Mouse (Mus musculus): ENCODE measurements around the gene Wnk2.
"Not testable (repeated sequence)": the region's sequence is repeated elsewhere in the genome, so short reads cannot be mapped to it uniquely, and the experiment has no call there.

Wnk2 gene

DNA sequence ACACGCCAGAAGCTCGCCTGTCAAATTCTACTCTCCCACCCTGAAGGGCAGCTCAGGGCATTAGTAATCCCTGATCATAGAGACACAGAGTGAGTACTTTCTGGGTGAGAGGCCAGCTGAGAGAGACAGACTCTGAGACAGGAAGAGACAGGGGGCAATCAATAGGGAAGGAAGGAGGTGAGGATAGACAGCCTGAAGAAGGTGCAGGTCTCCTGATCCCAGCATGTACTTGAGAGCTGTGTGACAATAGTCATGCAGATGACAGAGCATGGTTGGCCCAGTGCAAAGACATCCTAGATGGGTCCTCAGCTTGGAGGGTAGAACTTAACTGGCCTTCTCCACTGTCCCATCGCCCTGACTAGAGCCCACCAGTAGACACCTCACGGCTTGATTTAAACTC lies 91.5 kb downstream of the Wnk2 start:
- ATAC-seq (ENCODE audit: insufficient number of reproducible peaks, low FRiP score, low TSS enrichment) = no peak

DNA sequence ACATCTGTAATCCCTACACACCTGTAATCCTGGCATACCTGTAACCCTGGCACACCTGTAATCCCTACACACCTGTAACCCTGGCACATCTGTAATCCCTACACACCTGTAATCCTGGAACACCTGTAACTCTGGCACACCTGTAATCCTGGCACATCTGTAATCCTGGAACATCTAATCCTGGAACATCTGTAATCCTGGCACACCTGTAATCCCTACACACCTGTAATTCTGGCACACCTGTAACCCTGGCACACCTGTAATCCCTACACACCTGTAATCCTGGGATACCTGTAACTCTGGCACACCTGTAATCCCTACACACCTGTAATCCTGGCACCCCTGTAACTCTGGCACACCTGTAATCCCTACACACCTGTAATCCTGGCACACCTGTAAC lies 93.1 kb downstream of the Wnk2 start:
- not testable (repeated sequence) for ATAC-seq (ENCODE audit: insufficient number of reproducible peaks, low FRiP score, low TSS enrichment)

DNA sequence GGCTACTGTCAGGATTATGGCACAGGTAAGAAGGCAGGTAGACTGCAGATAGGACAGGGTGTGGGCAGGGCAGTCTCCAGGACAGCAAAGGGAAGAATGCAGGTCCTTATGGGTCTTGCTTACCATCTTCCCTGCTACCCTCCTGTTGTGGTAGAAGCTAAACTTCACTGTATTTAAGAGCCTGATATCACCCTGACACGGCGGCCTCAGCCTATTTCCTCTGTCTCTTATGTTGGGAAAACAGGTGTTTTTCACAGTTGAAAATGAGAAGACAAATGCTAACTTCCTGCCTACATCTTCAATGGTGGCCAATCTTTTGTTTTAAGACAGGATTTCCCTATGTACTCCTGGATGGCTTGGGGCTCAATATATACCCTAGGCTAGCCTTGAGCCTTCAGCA lies 94.5 kb downstream of the Wnk2 start:
- ATAC-seq (ENCODE audit: insufficient number of reproducible peaks, low FRiP score, low TSS enrichment) = no peak

DNA sequence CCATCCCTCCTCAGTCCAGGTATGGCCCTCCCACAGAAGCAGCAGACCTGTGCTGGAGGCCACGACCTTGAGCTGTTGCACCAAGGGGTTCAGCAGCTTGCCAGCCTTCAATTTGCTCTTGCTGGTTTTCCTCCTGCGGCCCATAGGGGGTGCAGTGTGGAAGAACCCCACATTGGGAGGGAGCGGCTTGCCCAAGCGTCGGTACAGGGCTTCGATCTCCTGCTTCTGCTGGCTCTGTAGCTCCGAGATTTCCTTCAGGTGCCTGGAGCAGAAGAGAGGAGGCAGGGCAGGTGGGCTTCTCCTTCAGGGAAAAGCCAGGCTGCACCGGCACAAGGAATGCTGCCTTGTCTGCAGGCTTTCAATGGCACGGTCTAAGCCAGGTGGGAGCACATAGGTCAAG lies 95.3 kb downstream of the Wnk2 start:
- no peak for ATAC-seq (ENCODE audit: insufficient number of reproducible peaks, low FRiP score, low TSS enrichment)

DNA sequence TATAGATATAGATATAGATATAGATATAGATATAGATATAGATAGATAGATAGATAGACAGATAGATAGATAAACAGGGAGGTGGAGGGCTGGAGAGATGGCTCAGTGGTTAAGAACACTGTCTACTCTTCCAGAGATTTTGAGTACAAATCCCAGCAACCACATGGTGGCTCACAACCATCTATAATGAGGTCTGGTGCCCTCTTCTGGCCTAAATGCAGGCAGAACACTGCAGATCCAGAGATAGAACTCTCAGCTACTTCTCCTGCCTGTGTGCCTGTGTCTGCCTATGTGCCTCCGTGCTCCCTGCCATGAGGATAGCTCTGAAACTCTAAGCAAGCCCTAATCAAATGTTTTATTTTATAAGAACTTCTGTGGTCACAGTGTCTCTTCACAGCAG lies 100.4 kb downstream of the Wnk2 start:
- no peak for ATAC-seq (ENCODE audit: insufficient number of reproducible peaks, low FRiP score, low TSS enrichment)

DNA sequence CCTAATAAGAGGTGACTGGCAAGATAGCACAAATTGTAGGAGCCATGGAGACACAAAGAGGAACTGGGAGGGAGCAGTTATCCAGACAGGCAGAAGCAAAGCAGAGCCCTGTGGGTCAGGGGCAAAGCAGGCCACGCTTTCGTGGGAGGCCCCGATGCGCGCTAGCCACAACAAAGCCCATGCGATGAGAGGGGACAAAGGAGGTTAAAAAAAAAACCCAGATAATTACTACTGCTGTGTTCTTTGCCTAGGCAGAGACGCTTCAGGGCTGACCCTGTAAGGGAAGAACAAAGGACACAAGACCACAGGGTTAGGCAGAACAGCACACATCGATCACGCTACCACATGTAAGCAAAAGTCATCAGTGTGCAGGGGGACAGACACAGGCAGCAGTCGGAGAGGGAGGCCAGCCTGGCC lies 103.7 kb downstream of the Wnk2 start:
- ATAC-seq (ENCODE audit: insufficient number of reproducible peaks, low FRiP score, low TSS enrichment) = no peak

DNA sequence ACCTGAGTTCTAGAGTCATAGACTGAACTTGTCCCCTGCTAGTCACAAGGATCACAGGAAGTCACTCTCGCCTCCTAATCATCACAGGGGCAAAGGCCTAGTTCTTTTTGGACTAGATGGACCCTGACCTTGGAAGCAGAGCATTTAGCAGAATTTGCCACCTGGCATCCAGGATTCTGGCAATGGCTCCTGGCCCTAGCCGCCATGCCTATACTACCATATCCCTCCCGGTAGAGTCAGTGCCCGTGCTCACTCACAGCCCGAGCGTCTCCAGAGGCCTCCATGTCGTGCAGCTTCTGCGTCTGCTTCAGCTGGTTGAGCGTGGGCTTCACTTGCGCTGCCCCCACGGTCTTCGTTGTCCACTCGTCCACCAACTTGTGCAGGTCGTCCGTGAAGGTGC lies 105.4 kb downstream of the Wnk2 start:
- ATAC-seq (ENCODE audit: insufficient number of reproducible peaks, low FRiP score, low TSS enrichment) = no peak

DNA sequence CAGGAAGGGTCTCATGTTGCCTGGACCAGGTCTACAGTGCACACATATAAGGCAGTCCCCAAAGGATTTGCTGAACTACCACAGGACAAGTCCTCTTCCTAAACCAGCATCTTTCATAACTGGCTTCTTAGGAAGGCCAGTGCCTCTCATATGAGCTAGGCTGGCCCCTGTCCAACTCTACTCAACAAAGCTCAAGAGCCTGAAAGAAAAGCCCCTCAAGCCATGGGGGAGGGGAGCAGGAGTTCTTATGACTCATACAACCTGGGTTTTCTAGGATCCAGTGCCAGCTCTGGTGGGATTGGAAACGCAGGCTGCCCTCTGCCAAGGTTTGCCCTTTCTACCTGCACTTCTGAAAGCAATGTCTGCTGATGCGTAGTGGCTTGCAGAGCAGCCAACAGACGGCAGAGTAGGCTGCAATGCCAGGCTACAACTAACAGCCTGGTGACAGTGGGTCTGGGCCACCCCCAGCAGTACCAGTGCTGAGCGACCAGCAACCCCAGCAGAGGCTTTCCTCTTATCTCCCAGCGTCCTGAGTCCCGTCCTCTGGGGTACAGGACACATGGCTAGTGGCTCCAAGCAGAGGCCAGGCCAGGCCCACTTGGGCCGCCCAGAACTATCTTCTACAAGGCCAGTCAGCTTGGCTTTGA lies 110.8 kb downstream of the Wnk2 start:
- no peak for ATAC-seq (ENCODE audit: insufficient number of reproducible peaks, low FRiP score, low TSS enrichment)

DNA sequence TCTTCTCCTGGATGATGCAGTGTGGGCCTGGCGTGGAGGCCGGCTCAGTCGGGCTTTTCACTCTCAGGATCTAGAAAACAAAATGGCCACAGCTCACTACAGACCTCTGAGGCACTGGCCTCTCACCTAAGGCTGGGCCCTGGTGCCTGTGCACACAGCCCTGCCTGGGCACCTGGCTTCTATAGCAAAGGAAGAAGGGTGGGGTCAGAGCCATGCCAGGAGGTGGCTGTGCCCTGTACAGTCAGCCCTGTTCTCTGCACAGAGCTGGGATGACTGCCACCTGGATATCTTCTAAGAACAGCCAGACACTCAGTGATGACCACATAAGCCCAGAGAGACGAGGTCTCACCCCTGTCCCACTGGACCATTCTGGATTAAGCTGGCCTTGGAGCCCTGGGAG lies 111.4 kb downstream of the Wnk2 start:
- no peak for ATAC-seq (ENCODE audit: insufficient number of reproducible peaks, low FRiP score, low TSS enrichment)

DNA sequence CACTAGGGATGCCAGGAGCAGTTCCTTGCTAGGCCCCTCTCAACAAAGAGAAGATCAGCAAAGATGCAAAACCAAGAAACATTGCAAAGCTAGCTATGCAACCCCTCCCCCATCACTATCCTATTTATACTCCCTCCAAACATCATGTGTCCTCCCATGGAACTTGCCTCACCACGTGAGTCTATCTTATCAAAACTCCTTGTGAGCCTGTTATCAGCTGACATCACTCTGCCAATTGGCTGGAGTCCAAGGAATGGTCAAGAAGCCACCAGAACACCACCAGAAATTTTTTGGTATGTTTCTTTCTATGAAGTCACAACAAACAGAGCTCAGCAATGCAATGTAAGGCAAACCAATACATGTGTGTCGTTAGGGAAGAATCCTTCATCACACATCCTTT lies 116.8 kb downstream of the Wnk2 start:
- no peak for ATAC-seq (ENCODE audit: insufficient number of reproducible peaks, low FRiP score, low TSS enrichment)

DNA sequence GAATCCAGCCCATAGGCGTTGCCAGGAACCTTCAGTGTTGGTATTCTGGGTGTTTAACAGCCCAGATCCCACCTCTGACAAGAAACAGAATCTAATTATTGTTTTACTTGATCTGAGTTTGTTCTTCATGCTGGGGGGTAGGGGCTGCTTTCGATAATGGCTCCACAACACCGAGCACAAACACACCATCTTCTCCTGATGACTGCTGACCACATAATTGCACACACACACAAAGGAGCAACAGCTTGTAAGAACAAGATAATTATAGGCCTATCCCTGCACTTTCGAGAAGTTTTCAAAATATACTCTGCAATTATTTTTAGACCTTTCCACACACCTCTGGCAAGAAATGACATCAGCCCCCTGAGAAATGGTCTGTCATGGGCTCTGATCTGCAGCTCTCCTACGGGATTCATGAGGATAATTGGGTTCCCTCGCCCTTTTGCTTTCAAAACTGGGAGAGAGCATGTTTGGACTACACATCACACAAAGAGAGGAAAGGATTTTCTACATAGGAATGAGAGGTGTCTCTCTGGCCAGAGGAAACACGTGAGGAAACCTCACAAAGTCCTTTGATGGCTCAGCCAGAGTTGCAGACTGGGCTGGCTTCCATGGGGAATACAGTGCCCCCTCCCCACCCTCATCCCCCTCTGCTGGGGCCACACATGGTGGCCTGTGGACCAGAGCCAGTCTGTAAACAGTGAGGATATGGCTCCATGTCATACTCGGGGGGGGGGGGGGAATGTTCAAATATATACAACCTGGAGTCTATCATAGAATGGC lies 118.9 kb downstream of the Wnk2 start:
- no peak for ATAC-seq (ENCODE audit: insufficient number of reproducible peaks, low FRiP score, low TSS enrichment)

DNA sequence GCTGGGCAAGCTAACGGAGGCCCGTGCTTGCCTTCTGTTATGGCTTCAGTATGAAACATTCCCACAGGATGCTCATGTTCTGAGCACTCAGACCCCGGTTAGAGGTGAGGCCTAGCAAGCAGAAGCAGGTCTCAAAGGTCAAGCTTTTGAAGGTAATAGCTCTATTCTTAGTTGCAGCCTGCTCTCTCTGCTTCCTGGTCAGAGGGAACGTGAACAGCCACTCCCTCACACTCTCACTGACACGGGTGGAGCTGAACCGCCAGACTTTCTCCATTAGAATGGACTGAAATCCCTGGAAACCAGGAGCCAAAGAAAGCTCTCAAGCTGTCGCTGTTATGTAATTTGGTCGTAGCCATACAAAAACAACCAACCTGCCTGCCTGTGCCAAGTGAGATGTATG lies 120.8 kb downstream of the Wnk2 start:
- ATAC-seq (ENCODE audit: insufficient number of reproducible peaks, low FRiP score, low TSS enrichment) = no peak

DNA sequence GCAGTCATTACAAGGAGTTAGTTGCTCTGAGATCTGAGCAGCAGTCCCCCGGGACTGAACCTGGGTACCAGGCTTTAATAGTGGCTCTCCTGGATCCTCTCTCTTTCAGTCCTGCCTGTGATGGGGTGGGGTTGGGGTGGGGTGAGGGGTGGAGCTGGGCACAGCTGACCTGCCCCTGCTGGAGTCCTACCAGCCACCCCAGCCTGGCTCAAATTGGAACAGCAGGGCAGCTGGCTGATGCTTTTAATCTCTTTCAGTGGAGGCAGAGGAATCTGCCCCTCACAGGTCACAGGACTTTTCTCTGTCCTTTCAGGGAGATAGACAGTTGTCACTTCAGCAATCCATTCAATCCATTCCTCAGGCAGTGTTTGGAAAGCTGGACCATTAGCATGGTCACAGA lies 122.3 kb downstream of the Wnk2 start:
- ATAC-seq (ENCODE audit: insufficient number of reproducible peaks, low FRiP score, low TSS enrichment) = no peak

DNA sequence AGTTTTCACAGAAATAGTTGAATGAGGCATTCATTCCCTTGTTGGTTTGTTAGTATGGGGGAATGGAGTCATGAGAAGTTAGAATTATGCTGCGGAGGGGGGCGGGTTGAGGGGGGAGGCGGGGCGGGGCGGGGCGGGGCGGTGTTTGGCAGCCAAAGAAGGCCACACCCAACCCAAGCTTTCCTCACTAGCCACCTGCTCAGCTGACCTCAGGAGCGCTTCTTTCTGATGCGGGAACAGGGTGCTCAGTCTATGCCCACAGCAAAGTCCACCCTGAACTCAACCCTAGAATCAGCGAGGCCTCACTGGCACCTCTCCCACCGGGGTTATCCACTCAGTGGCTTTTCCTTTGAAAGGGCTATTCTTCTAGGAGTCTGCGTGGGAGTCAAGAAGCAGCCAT lies 123.1 kb downstream of the Wnk2 start:
- ATAC-seq (ENCODE audit: insufficient number of reproducible peaks, low FRiP score, low TSS enrichment) = no peak

DNA sequence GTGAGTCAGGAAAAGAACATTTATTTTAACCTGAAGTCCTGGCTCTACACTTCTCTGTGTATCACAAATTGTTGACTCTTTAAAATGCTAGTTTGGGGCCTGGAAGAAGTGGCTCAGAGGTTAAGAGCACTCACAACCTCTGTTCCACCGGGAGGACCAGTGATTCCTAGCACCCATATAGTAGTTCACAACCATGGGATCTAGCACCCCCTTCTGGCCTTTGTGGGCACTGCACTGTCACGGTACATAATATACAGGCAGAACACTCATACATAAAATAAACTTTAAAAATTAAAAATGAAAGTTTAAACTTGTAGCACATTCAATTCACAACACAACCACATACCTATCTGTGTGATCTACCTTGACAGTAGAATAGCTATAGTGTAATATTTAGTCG lies 126.1 kb downstream of the Wnk2 start:
- ATAC-seq (ENCODE audit: insufficient number of reproducible peaks, low FRiP score, low TSS enrichment) = no peak

DNA sequence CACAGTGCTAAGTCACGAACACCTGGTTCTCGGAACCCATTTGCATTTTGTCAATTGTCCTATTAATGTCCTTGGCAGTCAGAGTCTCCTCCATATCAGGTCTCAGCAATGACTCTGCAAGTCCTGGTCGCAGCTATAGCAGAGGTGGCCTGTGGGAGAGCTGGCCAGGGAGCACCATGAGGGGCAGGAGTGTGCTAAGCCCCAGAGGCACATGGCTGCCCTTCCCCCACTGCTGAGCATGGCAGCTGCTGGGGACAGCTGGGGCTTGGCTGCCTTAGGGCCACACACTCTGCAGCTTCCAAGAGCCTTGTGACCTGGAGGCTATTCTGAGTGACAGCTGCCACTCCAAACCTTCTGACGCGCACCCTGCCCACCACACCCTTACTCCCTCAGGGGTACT lies 127.7 kb downstream of the Wnk2 start:
- ATAC-seq (ENCODE audit: insufficient number of reproducible peaks, low FRiP score, low TSS enrichment) = no peak

DNA sequence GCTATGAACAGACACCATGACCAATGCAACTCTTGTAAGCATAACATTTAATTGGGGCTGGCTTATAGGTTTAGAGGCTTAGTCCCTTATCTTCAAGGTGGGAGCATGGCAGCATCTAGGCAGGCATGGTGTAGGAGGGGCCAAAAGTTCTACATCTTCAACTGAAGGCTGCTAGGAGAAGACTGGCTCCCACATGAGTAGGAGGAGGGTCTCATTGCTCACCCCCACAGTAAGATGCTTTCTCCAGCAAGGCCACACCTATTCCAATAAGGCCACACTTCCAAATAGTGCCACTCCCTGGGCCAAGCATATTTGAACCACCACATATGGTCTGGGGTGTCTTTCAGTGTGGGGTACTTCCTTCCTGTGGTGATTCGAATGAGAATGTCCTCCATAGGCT lies 130.4 kb downstream of the Wnk2 start:
- ATAC-seq (ENCODE audit: insufficient number of reproducible peaks, low FRiP score, low TSS enrichment) = no peak

DNA sequence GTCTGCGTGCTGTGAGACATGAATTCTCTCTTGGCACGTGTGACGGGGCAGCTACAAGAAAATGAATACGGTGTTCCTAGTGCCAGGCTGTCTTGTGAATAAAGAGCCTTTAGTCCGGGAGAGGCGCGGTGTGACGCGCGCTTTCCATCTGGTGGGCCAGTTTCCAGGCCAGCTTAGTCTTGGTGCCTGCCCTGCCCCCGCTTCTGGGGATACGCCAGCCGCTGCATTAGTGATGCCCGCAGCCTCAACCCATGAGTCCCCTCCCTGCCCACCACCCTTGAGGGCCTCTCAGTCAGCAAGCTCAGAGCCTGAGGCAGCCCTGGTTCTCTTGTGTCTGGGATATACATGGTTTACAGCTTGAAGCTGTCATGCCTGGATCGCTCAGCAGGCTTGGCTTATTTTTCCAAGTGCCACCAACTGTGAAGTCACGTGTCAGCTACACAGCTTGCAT lies 131.5 kb downstream of the Wnk2 start:
- ATAC-seq (ENCODE audit: insufficient number of reproducible peaks, low FRiP score, low TSS enrichment) = peak; percentile 89

DNA sequence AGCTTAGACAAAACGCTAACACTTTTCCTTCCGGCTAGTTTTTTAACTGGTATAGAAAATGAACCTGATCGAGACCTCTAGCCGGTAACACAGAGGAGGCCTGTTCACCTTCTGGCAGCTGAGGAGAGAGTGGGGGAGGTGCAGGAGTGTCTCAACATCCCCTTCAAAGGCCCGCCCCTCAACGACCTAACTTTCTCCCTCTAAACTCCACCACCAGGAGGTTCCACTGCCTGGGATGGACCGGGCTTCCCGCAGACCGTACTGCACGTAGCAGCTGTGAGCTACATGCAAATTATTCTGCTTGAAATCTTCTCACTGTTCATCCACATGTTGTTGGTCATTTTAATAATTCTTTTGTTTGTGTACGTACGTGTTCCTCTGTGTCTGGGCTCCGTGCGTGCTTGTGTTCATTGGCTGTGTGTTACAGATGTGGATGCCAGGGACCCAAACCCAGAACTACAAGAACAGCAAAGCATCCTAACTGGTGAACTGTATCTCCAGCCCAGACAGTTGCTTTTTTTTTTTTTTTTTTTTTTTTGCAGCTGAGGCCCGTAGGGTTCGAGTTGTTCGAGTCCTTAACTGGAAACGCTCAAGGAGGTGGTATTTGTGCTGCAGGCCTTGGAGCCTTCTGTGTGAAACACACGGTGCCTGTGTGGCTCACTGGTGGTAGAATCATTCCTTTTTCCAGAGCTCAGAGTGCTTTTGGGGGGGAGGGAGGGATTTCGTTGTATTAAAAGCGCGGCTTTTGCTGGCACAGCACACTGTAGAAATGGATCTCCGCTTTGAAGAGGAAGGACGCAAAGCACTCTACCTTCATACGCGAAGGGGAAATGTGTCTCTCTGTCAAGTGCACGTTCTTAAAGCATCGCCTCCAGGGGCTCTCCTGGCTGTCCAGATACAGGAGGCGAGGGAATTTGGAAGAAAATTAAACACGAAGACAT lies 132.2 kb downstream of the Wnk2 start:
- peak; percentile 52 for ATAC-seq (ENCODE audit: insufficient number of reproducible peaks, low FRiP score, low TSS enrichment)

DNA sequence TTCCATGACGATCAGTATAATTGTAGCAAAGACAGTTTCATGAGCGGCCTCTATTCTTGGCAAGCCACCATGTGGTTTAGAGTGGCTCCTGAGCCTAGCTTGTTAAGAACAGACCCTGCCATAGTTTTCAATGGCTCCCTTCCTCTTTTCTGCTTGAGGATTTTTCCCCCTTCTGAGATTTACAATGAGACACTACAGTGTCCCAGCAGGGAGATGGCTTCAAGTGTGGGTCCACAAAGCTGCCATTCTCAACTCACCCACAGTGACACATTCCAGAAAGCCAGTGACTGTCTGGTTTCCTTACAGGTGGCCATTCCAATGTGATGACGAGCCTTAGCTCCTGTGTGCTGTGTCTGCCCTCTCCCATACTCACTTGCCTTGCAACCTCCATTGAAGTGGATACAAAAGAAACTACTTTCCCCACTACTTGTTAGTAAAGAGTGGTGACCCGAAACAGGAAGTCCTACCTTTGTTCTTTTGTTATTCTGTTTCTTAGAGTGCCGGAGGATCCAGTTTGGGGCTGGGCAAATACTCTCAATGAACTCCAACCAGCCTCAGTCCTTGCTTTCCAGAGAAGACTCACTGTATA lies 134.5 kb downstream of the Wnk2 start:
- ATAC-seq (ENCODE audit: insufficient number of reproducible peaks, low FRiP score, low TSS enrichment) = no peak

DNA sequence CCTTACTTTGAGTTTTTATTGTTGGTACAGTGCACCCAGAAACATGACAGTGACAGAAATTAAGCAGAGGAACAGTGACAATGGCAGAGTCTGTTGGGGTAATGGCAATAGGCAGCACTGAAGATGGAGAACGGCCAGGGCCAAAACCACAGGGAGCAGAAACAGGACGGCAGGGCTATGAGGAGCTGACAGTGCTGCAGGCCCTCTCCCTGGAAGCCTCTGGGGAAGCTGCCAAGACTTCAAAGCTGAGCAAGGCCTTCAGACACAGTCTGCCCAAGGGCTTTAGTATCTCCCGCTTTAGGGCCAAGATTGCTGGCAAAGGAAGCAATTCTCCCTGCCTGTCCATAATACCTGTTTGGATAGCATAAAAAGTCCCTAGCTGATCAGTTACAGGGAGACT lies 146.1 kb downstream of the Wnk2 start:
- ATAC-seq (ENCODE audit: insufficient number of reproducible peaks, low FRiP score, low TSS enrichment) = peak; percentile 96
